Mouse (Mus musculus) midbrain, postnatal 0 days (tissue): ENCODE measurements at regions not wholly inside any gene's neighbourhood (a gene's known extent, or its start where the extent isn't known, plus 50 kb on each side); places are given as distances from the start of the nearest gene placed in this dataset.
A peak's percentile ranks its signal among the peaks of the same experiment; 100 is the strongest.

Experiments used
- ATAC-seq: fragments of 200-750 bp; cut with Nextera tagmentation; 2 replicates; pipeline ENCODE4 v1.8.0; 2017; ENCODE audit warnings: moderate number of reproducible peaks, mild to moderate bottlenecking, moderate TSS enrichment, moderate library complexity; ENCODE audit not compliant: low FRiP score
- DNase-seq: peaks from one replicate; pipeline ENCODE4 v3.0.0-alpha.2; 2015; ENCODE audit warnings: low spot score
- H3K27ac ChIP-seq: fragments of 300-500 bp; sonication (generic); 2 replicates; pipeline ENCODE4 v1.5.1; 2014; ENCODE audit warnings: low read depth, mild to moderate bottlenecking, low read length, mixed read lengths
- H3K27me3 ChIP-seq: fragments of 300-500 bp; sonication (generic); 2 replicates; pipeline ENCODE4 v1.6.1; 2014; ENCODE audit warnings: low read length, control low read depth, mixed read lengths; ENCODE audit not compliant: insufficient read depth
- H3K36me3 ChIP-seq: fragments of 300-500 bp; sonication (generic); 2 replicates; pipeline ENCODE4 v1.6.1; 2014; ENCODE audit warnings: low read length, control low read depth, mixed read lengths; ENCODE audit not compliant: insufficient read depth
- H3K4me1 ChIP-seq: fragments of 300-500 bp; sonication (generic); 2 replicates; pipeline ENCODE4 v1.6.1; 2014; ENCODE audit warnings: mild to moderate bottlenecking, control low read depth, antibody characterized with exemption, low read length, mixed read lengths; ENCODE audit not compliant: insufficient read depth
- H3K4me2 ChIP-seq: fragments of 300-500 bp; sonication (generic); 2 replicates; pipeline ENCODE4 v1.6.1; 2014; ENCODE audit warnings: low read depth, mild to moderate bottlenecking, low read length, mixed read lengths; ENCODE audit not compliant: poor library complexity, severe bottlenecking
- H3K4me3 ChIP-seq: fragments of 300-500 bp; sonication (generic); 2 replicates; pipeline ENCODE4 v1.5.1; 2014; ENCODE audit warnings: low read depth, mild to moderate bottlenecking, low read length, moderate library complexity
- H3K9ac ChIP-seq: fragments of 300-500 bp; sonication (generic); replicated peaks from 2 replicates; pipeline ENCODE4 v1.6.1; 2014; ENCODE audit warnings: mild to moderate bottlenecking, low read length, moderate library complexity, mixed read lengths; ENCODE audit not compliant: poor library complexity, severe bottlenecking
- H3K9me3 ChIP-seq: fragments of 300-500 bp; sonication (generic); 2 replicates; pipeline ENCODE4 v1.6.1; 2016; ENCODE audit warnings: low read length, control low read depth
- CTCF ChIP-seq: IDR thresholded peaks from 2 replicates; pipeline ENCODE4 v1.5.1; 2016; ENCODE audit warnings: antibody characterized with exemption, mild to moderate bottlenecking
- WGBS: fragments of 180-500 bp; shearing (Covaris S2); extraction: QIAGEN DNeasy Blood & Tissue Kit; methylation state at CpG from one replicate; pipeline ENCODE4 v1.1.7; 2014; 5-methylcytosine and 5-hydroxymethylcytosine counted together

GRCm38 (mm10) chr12:106140671-106141070 is 130.6 kb downstream of the Vrk1 start:
- Histone ChIP-seq H3K9ac (no peak overlapping the region), H3K9me3 (no peaks in the 10 kb centered on the region), H3K27me3 (no peaks in the 10 kb centered on the region), H3K27ac (no peak overlapping the region), H3K36me3 (no peaks in the 10 kb centered on the region), H3K4me3 (no peak overlapping the region), H3K4me1 (no peaks in the 10 kb centered on the region; the same call in 1 of the 2 replicates), H3K4me2 (no peak overlapping the region)
- ATAC-seq (no peak), DNase-seq (no peak)
- no peak for TF ChIP-seq CTCF
- 66% methylated on average over 8 of the region's 8 CpGs for WGBS

GRCm38 (mm10) chr12:106143548-106143947 is 133.5 kb downstream of the Vrk1 start:
- DNase-seq (no peak), ATAC-seq (no peak)
- Histone ChIP-seq H3K9me3 (no peaks in the 10 kb centered on the region), H3K36me3 (no peaks in the 10 kb centered on the region), H3K27ac (no peak overlapping the region), H3K27me3 (no peaks in the 10 kb centered on the region), H3K4me3 (no peak overlapping the region), H3K9ac (no peak overlapping the region), H3K4me2 (no peak overlapping the region), H3K4me1 (no peaks in the 10 kb centered on the region; the same call in 1 of the 2 replicates)
- 56% methylated on average over 3 of the region's 3 CpGs for WGBS
- TF ChIP-seq CTCF, result no peak

DNA sequence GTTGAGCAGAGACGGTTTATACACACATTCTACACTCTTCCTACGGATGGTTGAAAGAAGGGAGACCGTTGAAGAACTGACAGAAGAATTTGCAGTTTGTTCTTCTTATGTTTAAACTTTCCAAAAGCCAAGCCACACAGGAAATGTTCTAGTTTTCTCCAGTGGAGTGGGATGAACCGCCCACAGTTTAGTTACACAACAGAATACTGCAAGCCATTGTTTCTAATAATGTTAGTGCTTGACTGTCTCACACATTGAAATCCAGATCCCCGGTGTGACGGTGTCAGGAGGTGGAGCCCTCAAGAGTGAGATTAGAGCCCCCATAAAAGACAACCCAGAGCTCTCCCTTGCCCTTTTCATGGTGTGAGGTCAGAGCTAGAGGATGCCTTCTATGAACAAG is 146.8 kb downstream of the Vrk1 start:
- 79% methylated on average over 6 of the region's 6 CpGs for WGBS
- Histone ChIP-seq H3K27ac (no peak overlapping the region), H3K36me3 (no peaks in the 10 kb centered on the region), H3K4me3 (no peak overlapping the region), H3K9ac (no peak overlapping the region), H3K4me1 (no peaks in the 10 kb centered on the region), H3K4me2 (no peak overlapping the region), H3K9me3 (no peaks in the 10 kb centered on the region), H3K27me3 (no peaks in the 10 kb centered on the region)
- TF ChIP-seq CTCF, result no peak
- DNase-seq, result no peak
- ATAC-seq, result no peak

DNA sequence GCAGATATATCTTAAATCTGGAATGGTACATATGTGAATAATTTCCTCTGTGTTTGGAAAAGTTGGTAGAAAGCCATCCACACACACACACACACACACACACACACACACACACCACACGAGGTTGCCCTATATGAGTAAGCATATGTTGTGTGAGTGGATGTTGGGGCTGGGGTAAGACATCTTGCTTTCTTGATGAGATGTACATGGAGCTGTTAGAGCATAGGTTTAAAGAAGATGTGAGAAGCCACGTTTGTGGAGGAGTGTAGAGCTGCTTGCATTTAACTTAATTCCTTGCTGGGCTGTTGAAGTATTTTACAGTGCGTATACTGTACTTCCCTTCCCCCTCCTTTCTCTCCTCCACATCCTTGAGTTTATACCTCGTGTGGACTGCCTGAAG is 147.8 kb downstream of the Vrk1 start:
- Histone ChIP-seq H3K4me2 (no peak overlapping the region), H3K27ac (no peak overlapping the region), H3K9me3 (no peaks in the 10 kb centered on the region), H3K9ac (no peak overlapping the region), H3K36me3 (no peaks in the 10 kb centered on the region), H3K27me3 (no peaks in the 10 kb centered on the region), H3K4me3 (no peak overlapping the region), H3K4me1 (no peaks in the 10 kb centered on the region)
- no peak for DNase-seq
- TF ChIP-seq CTCF, result no peak
- 68% methylated on average over 4 of the region's 4 CpGs for WGBS
- ATAC-seq, result no peak

- 93% methylated on average over 14 of the region's 14 CpGs for WGBS
Measured at GRCm38 (mm10) chr12:106158620-106159019, 148.6 kb downstream of the Vrk1 start.

GRCm38 (mm10) chr12:106171301-106171700 is 161.3 kb downstream of the Vrk1 start:
- no peak for TF ChIP-seq CTCF
- Histone ChIP-seq H3K36me3 (no peaks in the 10 kb centered on the region), H3K4me3 (no peak overlapping the region), H3K27ac (no peak overlapping the region), H3K4me2 (no peak overlapping the region; the same call in 1 of the 2 replicates), H3K9ac (no peak overlapping the region), H3K9me3 (no peaks in the 10 kb centered on the region), H3K4me1 (peaks cover 9% of the 10 kb centered on the region; the same call in 1 of the 2 replicates), H3K27me3 (no peaks in the 10 kb centered on the region)
- 53% methylated on average over 5 of the region's 5 CpGs for WGBS
- ATAC-seq (no peak), DNase-seq (peak; percentile 50)

More at GRCm38 (mm10) chr12:106158620-106159019, 148.6 kb downstream of the Vrk1 start:
- TF ChIP-seq CTCF, result no peak
- DNase-seq, result no peak
- no peaks in the 10 kb centered on the region for H3K4me1 ChIP-seq
- no peaks in the 10 kb centered on the region for H3K27me3 ChIP-seq
- H3K4me2 ChIP-seq, result no peak overlapping the region
- no peak overlapping the region for H3K27ac ChIP-seq
- H3K36me3 ChIP-seq, result no peaks in the 10 kb centered on the region
- no peaks in the 10 kb centered on the region for H3K9me3 ChIP-seq
- H3K4me3 ChIP-seq, result no peak overlapping the region
- no peak overlapping the region for H3K9ac ChIP-seq
- ATAC-seq, result no peak
